Mouse (Mus musculus) fibroblast of lung, adult 2 months (primary cell): Measurements from ENCODE around the gene Prkg1.

Experiments
- DNase-seq: peaks from one replicate; pipeline ENCODE4 v3.0.0-alpha.2; 2011; ENCODE audit warnings: low read depth

Gene Prkg1

DNA sequence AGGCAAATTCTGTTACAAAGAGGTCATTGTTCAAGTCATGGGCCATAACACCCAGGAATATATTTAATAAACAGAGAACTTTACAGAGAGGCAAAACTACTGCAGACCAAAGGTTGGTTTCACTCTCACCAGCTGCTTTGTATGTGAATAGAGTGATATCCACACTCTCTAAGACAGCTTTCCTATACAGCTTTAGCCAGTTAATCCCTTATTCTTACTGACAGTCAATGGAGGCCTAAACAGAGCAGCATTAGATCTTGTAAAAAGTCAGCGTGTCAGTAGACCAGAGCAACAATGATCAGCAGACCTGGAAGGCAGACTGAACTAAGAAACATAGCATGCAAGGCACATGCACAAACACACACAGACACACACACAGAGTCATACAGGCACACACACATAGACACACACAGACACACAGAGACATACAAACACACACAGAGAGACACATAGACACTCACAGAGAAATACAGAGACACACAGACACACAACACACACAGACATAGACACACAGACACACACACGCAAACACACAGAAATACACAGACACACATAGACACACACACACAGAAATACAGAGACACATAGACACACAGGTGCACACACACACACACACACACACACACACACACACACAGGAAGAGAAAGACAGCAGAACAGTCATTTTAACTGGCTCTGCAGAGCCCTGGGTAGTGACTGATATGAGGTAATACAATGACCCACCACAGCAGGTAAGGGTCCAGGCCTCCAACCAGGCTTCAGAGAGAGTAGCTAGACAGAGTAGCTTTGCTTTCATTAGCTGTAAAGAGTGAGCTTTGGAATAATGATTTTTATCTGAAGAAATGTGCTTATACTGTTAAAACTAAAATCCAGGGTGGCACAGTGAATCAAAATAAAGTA is 723.6 kb downstream of the Prkg1 start:
- no peak for DNase-seq

DNA sequence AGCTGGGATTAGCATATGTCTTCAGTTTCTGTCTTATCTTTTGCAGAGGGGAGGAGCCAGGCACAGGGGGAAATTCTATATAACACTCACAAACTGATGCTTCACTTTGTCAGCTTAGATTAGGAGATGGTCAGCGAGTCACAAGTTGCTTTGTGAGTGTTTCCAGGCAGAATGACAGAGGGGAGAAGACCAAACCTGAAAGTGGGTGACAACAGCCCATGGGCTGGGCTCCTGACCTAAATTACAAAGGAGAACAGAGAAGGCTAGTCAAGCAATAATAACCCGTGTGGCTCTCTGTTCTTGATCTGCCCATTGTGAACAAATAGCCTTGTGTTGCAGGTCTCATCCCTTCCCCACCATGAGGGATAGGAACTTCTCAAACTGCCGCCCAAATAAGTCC is 725.9 kb downstream of the Prkg1 start:
- no peak for DNase-seq

DNA sequence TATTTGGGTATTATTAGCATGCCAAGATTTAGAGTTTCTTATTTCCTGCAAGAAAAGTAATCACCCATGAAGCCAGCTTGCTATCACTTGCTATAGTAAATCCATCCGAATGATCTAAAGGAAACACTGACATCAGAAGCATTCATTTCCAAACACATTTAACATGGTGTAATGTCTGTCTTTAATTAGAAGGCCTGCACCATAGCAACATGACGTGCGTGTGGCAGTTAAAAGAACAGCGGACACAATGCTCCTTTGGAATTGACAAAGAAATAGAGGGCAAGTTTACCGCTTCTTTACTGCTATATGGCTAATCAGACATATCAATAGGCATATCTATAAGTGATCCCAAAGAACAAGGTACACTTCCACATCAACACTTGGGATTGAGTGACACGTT is 733.2 kb downstream of the Prkg1 start:
- no peak for DNase-seq

DNA sequence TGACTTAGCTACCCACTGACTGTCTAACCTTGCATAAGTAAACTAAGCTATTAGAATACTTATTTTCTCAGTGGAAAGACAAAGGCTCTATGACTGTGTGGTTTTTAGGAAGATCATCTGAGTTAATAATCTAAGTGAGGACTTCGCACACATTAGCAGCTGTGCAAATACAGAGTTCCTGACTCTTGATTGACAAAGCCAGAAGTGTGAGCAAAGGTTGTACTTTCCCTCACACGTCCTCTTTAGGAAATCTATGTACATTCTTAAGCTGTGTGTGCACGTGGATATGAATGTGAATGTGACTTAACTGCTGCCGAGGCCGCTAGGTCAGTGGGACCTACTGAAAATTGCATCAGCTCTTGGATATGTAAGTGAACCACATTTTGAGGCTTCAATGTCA is 738.0 kb downstream of the Prkg1 start:
- DNase-seq, result no peak

DNA sequence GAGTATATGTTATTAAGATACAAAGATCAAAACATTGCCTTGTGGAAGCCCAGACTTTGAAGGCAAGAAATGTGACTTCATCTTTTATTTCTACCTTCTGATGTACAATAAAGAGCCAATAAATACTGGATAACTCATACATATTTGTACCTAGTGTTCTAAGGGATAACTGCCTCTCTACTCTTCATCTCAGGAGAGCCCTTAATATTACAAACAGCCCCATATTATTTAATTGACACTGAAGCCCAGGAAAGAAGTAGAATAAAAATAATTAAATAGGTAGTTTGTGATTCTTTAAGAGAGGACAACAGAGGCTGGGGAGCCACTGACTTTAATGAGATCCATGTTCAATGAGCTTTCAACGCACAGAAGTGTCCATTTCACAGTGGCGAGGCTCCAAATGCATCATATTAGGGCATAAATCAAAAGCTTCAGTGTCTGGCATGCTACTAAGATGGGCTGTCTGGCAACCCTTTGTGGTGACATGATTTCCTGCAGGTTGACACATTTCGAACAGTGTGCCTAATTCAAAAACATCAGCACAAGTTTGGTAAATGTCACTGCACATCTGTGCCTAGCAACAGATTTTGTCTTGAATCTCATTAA is 753.2 kb downstream of the Prkg1 start:
- DNase-seq, result no peak

DNA sequence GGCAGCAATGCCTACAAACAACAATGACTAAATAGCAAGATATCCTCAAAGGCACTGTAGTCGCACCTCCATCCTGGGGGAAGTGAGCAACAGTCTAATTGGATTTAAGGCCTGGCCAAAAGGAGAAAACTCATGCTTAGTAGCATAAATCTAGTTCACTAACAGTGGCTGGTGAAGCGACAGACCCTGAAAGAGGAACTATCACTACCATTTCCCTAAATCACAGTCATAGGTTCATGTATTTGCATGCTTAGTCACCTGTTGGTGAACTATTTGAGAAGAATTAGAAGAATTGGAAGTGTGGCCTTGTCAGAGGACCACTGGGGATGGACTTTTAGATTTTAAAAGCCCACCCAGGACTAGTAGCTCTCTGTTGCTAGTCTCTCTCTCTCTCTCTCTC is 766.3 kb downstream of the Prkg1 start:
- DNase-seq, result no peak

DNA sequence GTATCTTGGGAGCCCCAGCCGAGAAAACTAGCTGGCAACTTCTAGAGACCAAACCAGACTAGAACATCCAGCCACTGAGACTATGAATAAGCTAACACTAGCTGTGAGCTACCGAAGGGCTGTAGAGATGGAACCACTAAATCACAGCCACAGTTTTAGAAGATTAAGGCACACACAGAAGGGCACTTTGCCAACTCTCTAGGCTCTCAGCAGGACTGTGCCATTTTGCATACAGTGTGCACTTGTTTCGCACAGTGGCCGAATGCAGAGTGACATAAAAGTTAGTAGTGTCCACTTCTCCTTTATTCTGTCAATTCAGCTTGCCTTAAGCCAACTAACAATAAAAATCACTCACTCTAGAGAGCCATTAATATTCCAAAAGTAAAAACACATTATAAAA is 774.4 kb downstream of the Prkg1 start:
- DNase-seq, result no peak

DNA sequence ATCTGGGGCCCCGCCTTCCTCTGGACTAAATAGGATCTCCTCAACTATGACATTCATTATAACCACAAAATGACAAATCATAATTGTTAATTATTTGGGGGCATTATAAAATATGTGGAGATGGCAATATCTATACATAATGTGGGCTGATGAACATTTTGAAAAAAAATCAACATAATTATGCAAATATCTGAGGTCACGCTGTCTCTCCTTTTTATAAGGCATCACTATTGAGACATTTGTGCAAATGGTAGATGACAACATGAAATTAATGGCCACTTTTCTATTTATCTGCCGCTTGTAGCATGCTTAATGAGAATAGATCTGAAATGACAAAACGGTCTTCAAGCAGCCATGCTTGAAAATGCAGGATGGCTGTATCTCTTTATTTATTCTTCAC is 782.4 kb downstream of the Prkg1 start:
- DNase-seq, result no peak

DNA sequence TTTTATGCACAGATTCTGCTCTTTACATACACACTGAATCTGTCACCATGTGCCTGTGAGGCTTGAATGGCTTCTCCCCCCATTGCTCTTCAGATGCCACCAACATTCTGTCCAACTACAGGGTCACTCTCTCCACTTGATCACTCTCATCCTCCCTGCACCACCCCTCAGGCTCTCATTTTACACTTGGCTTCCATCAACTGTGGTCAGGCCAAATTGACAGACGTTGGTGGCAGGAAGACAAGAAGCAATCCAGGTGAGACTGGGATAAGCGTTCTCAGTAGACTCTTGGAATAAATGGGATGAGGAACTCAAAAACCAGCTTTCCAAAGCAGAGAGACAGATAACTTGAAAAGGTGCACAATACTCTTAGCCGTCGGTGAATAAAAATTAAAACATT is 786.7 kb downstream of the Prkg1 start:
- no peak for DNase-seq

DNA sequence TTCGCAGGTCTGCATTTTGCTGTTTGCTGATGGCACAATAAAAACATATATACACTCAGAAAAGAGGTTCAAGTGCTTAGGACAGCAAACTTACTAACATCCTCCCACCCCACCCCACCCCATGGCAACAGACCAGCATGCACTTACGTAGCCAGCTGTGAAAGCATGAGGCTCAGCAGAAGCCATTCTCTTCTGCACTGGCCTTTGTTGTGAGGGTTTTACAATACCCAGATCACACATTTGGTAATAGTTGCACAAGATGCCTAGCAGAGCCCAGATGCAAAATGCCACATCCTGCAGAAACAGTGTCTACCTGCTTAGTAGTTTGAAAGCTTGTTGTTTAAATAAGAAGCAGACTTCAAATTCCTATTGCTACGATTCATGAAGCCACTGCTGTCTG is 814.2 kb downstream of the Prkg1 start:
- no peak for DNase-seq

DNA sequence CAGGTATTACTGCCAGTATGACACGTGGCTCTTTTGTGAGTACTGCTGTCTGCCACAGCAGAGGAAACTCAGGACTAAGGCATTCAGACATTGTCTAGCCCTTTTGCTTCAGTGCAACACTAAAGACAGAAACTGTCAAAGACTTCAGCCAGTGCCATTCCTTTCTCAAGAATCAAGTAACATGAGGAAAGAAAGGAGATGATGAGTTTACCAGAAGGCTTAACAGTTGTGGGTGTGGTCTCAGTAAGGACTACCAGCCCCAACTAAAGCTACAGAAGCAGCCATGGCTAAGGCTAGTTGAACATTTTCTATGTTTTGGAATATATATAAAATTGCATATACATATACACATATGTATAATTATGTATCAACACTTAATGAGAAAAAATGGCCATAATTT is 816.6 kb downstream of the Prkg1 start:
- DNase-seq, result no peak

DNA sequence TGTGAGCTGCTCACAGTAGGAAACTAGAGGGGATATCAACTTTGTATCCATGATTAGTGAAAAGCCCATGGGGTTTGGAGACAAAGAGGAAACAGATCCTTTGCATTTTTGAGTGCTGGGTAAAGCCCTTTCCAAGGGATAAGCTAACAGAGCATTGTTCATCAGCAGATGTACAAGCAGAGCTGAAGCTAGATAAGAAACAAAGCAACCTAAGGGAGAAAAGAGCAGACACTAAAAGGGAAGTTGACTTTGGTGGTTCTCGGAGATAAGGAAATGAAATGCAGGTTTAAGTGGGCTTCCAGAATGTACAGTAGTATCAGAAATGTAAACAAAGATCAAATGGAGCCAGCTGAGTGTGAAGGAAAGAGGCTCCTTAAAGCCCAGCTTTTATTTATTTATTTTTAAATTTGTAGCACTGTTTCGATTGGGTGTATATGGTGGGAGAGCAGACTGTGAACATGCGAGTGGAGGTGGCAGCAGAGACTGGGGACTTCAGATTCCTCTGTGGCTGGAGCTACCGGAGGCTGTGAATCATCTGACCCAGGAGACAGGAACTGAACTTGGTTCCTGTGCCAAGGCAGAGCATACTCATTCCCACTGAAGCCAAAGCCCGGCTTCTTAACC is 822.4 kb downstream of the Prkg1 start:
- DNase-seq, result peak; percentile 20

DNA sequence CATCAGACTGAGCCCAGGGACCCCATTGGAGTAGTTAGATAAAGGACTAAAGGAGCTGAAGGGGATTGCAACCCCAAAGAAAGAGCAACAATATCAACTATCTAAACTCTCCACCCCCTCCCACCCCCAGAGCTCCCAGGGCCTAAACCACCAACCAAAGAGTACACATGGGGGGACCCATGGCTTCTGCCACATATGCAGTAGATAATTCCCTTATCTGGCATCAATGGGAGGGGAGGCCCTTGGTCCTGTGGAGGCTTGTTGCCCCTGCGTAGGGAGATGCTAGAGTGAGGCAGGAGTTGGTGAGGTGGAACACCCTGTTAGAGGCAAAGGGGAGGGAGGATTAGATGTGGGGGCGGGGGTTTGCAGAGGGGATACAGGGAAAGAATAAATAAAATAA is 826.8 kb downstream of the Prkg1 start:
- DNase-seq, result no peak

DNA sequence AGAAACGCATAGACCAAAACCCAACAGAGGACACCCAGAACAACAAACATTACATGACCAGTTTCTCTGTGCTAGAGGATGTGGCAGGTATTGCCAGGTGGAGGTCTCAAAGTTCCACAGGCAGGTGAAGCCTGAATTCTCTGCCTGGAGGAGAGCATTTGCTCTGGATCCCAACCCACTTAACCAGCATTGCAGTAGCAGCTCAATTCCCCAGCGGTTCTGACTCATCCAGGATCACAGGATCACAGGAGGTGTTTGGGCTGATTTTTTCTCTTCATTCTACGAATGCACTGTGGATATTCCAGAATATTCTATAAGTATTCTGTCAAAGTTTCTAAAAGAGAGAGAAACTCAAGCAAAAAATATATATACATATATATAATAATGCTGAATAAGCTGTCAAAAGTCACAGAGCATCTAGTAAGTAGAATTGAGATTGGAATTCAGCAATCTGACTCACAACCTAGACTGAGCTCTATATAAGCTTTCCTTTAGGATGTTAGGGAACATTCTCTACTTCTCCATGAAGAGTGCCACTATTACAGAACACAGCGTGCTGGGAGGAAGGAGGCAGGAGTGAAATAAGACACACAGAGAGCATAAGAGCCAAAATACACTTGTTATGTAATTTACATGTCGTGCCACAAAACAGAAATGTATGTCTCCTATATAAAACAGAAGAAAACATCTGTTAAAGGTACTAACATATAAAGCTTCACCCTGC is 833.2 kb downstream of the Prkg1 start:
- DNase-seq, result no peak

DNA sequence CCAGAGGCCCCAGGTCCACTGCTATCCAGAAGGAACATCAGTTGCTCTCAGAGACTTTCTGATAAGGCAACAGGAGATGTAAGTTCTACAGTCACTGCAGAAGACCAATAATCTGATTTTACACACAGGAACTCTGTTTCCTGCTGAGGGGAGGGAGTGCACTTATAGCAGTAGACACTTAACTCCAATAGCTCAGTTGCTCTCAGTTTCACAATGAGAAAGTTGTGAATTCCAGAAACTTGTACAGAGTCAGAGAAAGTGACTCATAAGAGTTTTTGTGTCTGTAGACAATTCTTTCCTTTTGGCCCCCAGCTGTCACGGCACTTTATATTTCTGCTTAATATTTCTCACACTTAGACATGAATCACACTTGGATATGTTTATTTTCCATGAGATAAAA is 840.8 kb downstream of the Prkg1 start:
- DNase-seq, result peak; percentile 49

DNA sequence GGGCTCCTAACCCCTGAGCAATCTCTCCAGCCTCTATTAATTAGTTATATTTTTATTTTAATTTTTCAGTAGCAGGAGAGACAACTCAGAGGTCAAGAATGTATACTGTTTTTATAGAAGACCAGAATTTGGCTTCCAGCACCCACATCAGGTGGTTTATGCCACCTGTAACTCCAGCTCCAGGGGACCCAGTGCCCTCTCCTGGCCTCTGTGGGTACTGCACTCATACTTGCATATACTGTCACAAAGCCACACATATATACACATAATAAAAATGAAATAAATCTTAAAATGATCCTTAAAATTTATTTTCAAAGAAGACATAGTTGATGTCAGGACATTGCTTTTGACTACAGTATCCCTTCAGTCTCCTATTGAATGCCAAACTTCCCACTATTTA is 862.5 kb downstream of the Prkg1 start:
- no peak for DNase-seq

DNA sequence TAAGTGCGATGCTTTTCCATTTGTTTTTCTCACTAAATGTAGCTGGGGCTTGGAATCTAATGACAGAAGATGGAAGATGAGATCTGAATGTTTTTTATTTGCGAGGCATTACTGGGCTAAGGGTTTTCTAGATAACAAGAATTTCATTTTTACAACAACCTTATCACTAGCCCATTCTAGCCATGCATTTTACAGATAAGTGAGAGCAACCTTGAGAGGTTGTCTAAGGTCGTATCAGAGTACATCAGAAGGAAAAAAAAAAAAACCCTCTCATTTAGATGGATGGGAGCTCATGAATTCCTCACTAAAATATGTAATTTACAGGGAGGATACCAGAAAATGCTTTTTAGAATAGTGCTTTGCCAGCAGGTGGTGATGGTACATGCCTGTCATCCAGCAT is 863.8 kb downstream of the Prkg1 start:
- no peak for DNase-seq

DNA sequence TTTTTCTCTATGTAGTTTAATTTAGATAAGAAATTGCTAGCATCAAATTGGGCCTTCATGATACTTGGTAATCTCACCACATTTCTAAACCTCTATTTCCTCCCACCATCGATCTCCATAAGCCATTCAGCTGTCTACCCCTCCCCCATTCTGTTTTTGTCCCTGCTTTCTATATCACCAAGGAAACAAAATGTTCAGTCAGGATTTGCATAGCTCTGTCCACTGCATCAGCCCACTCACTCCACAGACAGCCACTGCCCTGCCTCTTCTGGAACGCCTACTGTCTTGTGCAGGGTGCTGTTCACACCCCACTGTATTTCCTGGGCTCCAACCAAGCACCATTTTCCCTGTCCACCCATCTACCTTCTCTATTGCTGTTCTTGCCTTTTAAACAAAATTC is 874.5 kb downstream of the Prkg1 start:
- DNase-seq, result peak; percentile 4

DNA sequence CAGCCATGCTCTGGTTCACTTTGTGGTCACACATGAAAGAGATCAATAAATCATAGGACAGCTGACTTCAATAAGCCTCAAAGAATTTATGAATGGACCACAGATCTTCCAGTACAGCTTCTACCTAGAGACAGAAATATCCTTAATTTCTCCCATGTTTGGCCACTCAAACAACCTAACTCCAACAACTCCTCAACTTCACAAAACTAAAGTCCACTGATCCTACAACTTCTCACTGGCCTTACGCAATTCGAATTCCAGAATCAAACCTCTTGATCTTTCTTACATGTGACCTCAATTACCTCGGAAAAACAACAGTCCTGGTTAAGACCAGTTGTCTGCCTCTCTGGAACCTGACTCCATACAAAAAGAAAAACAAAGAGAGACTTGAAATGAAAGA is 875.0 kb downstream of the Prkg1 start:
- peak; percentile 28 for DNase-seq

DNA sequence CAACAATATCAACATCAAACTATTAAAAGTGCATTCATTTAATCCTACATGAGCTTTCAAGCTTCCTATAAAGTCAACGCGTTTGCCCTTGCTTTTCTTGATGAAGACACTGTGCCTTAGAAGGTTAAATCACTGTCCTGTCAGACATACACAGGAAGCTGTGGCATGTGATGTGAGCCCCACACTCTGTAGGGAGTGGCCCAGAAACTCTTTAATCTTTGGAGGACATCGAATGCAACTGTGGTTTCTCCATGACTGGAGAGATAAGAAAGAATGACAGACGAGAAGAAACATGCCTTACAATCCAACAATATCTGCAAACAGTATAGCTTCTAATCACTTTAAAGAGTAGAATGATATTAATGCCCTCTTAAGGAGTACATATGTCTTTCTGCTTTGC is 903.4 kb downstream of the Prkg1 start:
- no peak for DNase-seq

DNA sequence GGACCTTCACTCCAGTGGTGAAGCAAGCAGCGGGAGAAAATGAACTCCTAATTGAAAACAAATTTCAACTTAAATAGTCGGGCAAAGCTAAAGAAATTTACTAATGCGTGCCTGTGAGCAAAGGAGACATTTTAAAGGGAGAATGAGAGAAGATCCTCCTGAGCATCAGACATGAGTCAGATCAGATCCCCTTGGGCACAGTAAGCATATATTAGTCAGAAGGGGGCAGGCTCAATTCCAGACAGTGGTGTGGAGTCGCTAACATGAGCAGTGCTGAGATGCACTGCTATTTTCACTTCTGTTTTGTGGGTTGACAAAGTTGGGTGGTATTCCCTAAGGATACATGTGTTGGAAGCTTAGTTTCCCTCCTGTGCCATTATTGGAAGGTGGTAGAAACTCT is 913.8 kb downstream of the Prkg1 start:
- DNase-seq, result no peak

DNA sequence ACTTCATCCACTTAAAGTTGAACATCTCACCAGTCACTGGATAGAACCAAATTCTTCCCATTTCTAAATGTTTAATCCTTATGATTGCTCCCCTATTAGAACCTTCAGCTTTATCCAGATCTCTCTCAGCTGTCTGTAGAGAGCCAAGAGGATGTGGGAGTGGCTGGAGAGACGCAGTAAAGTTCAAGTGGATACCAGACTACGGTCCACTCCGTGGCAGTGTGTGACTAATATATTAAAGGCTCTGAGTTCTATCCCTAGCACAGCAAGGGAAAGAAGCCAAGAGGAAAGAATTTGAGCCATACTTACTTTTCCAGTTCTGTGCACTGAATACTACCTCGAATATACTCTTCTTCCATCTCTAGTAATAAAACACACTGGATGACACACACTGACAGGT is 919.9 kb downstream of the Prkg1 start:
- DNase-seq, result no peak

DNA sequence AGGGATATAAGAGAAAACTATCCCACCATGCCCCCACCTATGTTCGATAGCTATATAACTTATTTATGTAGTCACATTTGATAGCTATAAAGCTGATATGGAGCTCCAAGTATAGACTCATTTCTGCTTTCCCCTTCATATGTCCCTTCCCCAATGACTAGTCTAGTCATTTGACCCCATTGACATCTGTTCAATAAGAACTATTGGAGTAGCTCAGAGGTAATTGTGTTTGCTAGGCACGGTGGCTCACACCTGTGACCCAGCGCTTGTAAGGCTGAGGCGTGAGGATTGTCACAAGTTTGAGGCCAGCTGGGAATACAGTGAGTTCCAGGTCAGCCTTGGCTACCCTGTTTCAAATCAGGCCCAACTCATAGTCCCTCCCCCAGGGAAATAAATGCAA is 921.2 kb downstream of the Prkg1 start:
- no peak for DNase-seq
